Mouse (Mus musculus): ENCODE measurements around the gene Slc22a3.

DNA sequence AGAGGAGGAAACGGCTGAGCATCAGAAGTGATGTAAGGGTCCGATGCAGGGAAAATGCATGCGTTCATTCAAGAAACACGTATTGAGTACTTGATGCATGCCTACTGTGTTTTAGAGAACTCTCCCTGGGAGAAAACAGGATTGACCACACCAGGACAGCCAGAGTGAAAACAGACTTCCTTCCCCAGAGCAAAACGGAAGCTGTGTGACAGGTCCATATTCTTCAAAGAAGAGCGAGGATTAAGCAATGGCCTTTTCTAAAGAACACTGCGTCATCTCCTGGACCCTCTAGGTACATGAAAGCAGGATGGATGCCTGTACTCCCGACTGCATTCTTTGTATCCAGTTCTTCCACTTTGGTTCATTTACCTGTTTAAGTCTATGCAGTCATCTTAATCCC, 8.1 kb downstream of the Slc22a3 start:
- no peak for TF ChIP-seq CTCF (IDR thresholded peaks at IDR 0.05; ENCODE audit: low read depth, low read length)
- TF ChIP-seq POLR2A (IDR thresholded peaks at IDR 0.05; ENCODE audit: extremely low read depth, insufficient read depth, low read length), result no peak
